In genomic region chr5:115284735-115285134, GRCm38 (mm10) we compare ENCODE assay signal across 10 mouse cellular contexts. TPM values are rescaled to one million over a fixed set of nuclear protein-coding genes. Genes with fewer than 3 reads are reported as not detected.
DNase-seq lines count a peak whose midpoint lies in the region; ATAC-seq and TF ChIP-seq lines count a peak whose summit lies in the region.
"Had no signal": no experiment of that assay in that cellular context is flagged by ENCODE, and none has a peak within 500 bp of the region (broad histone marks: within the 10 kb centered on the region; RNA-seq: fewer than 3 reads in every experiment).

No protein-coding gene starts in this region.

- 75% methylated on average over 3 of the region's 3 CpGs for WGBS in kidney, adult 2 months
- 91% methylated on average over 3 of the region's 3 CpGs for WGBS in kidney, embryonic 15.5 days
- whole genome bisulfite sequencing in bone marrow, adult 2 months: 79% methylated on average over 3 of the region's 3 CpGs

- no peaks in the 10 kb centered on the region; the same call in none of the 2 replicates for H3K36me3 ChIP-seq in kidney, adult 2 months (ENCODE audit: control insufficient read depth, insufficient read depth, low read length)
- peaks cover 58% of the 10 kb centered on the region for H3K36me3 ChIP-seq in kidney, embryonic 15.5 days

- TF ChIP-seq POLR2A in kidney, adult 2 months (IDR thresholded peaks at IDR 0.05; ENCODE audit: low read depth, low read length): no peak
- no peak for TF ChIP-seq POLR2A in bone marrow, adult 2 months (IDR thresholded peaks at IDR 0.05; ENCODE audit: borderline replicate concordance, control insufficient read depth, low read depth, low read length)

- H3K4me1 ChIP-seq in kidney, adult 2 months (ENCODE audit: control insufficient read depth, insufficient read depth, low read length): peaks cover 3% of the 10 kb centered on the region; the same call in 1 of the 2 replicates
- H3K4me1 ChIP-seq in kidney, embryonic 15.5 days: peaks cover 9% of the 10 kb centered on the region
- peaks cover 6% of the 10 kb centered on the region; the same call in 1 of the 2 replicates for H3K4me1 ChIP-seq in bone marrow, adult 2 months (ENCODE audit: control insufficient read depth, insufficient read depth, low read length)

- peak; percentile 55 for TF ChIP-seq CTCF in kidney, adult 2 months (conservative IDR thresholded peaks at IDR 0.05; ENCODE audit: insufficient read depth, insufficient read length, low read depth, low read length)
- TF ChIP-seq CTCF in bone marrow, adult 2 months (IDR thresholded peaks at IDR 0.05; ENCODE audit: control insufficient read depth, insufficient read depth, low read length): peak; percentile 40; the same call in 1 of the 2 replicates

- ATAC-seq in kidney, embryonic 15.5 days (replicated peaks; ENCODE audit: low FRiP score): no peak
- ATAC-seq in megakaryocyte progenitor cell, adult 5-6 weeks (replicated peaks; ENCODE audit: poor library complexity): peak; percentile 63

- no peak overlapping the region for H3K4me2 ChIP-seq in kidney, embryonic 15.5 days
- H3K4me2 ChIP-seq: embryonic facial prominence, embryonic 12.5 days; limb, embryonic 13.5 days had no signal

- no peak overlapping the region for H3K27ac ChIP-seq in kidney, adult 2 months (ENCODE audit: insufficient read depth, low read depth, low read length)
- H3K27ac ChIP-seq in kidney, embryonic 15.5 days: no peak overlapping the region
- H3K27ac ChIP-seq in bone marrow, adult 2 months (ENCODE audit: control insufficient read depth, insufficient read depth, low read depth, low read length, poor library complexity): no peak overlapping the region
- H3K27ac ChIP-seq: embryonic facial prominence, embryonic 12.5 days; limb, embryonic 13.5 days had no signal

- H3K9me3 ChIP-seq in kidney, embryonic 15.5 days (replicated peaks): no peaks in the 10 kb centered on the region
- H3K9me3 ChIP-seq: embryonic facial prominence, embryonic 12.5 days; limb, embryonic 13.5 days had no signal

- no peak overlapping the region for H3K4me3 ChIP-seq in kidney, adult 2 months (ENCODE audit: insufficient read depth, low read depth, low read length)
- no peak overlapping the region for H3K4me3 ChIP-seq in kidney, embryonic 15.5 days (replicated peaks)
- no peak overlapping the region for H3K4me3 ChIP-seq in bone marrow, adult 2 months (replicated peaks; ENCODE audit: control insufficient read depth, low read depth, low read length)
- H3K4me3 ChIP-seq: embryonic facial prominence, embryonic 12.5 days; limb, embryonic 13.5 days had no signal

- H3K9ac ChIP-seq in kidney, embryonic 15.5 days: no peak overlapping the region
- H3K9ac ChIP-seq: embryonic facial prominence, embryonic 12.5 days; limb, embryonic 13.5 days had no signal

- DNase-seq in kidney, adult 2 months: no peak
- peak; percentile 19 to 20 for DNase-seq in B cell, adult 2 months
- DNase-seq in urinary bladder, postnatal 25 days (ENCODE audit: low spot score): no peak
- DNase-seq in left cerebral cortex, adult 8-10 months (ENCODE audit: low spot score in 2 of 2): no peak
- DNase-seq in cerebellum, adult 18-20 months: no peak

- no peaks in the 10 kb centered on the region for H3K27me3 ChIP-seq in kidney, adult 2 months (replicated peaks; ENCODE audit: control insufficient read depth, insufficient read depth, low read length)
- H3K27me3 ChIP-seq in kidney, embryonic 15.5 days: no peaks in the 10 kb centered on the region
- H3K27me3 ChIP-seq: embryonic facial prominence, embryonic 12.5 days; limb, embryonic 13.5 days had no signal

RNA-seq across cellular contexts. Expression of gene Coq5, which starts 5.3 kb away (rescaled TPM):
- 19.5 and 25.1 TPM in 2 replicates for polyA plus RNA-seq in kidney, adult 2 months (2012; rRNA removed)
- polyA plus RNA-seq in kidney, embryonic 15.5 days (2015; fragmentation: Nextera tagmentation; extraction: Ambion mirVana): 51.0 and 51.2 TPM in 2 replicates
- polyA plus RNA-seq in bone marrow, adult 2 months (2011; ENCODE audit: insufficient read depth, insufficient read length, low replicate concordance, missing spikeins): 24.4 and 32.9 TPM in 2 replicates
- total RNA-seq in megakaryocyte progenitor cell, adult 5-6 weeks (2015): 17.0 and 20.4 TPM in 2 replicates
- 39.8 and 46.3 TPM in 2 replicates for total RNA-seq in megakaryocyte progenitor cell, adult 5-6 weeks (2017)
- 10 to 100 TPM; 40.4 to 43.6 (median 42.2) TPM for total RNA-seq in left cerebral cortex, adult 8-10 months (2022)

RNA-seq across cellular contexts. Expression of gene Rnf10, which starts 12.0 kb away (rescaled TPM):
- polyA plus RNA-seq in kidney, adult 2 months (2012; rRNA removed): 129 and 144 TPM in 2 replicates
- 134 and 142 TPM in 2 replicates for polyA plus RNA-seq in kidney, embryonic 15.5 days (2015; fragmentation: Nextera tagmentation; extraction: Ambion mirVana)
- 165 and 203 TPM in 2 replicates for polyA plus RNA-seq in bone marrow, adult 2 months (2011; ENCODE audit: insufficient read depth, insufficient read length, low replicate concordance, missing spikeins)
- 45.3 and 56.3 TPM in 2 replicates for total RNA-seq in megakaryocyte progenitor cell, adult 5-6 weeks (2015)
- 45.1 and 58.7 TPM in 2 replicates for total RNA-seq in megakaryocyte progenitor cell, adult 5-6 weeks (2017)
- total RNA-seq in left cerebral cortex, adult 8-10 months (2022): 100 to 1,000 TPM; 216 to 259 (median 243) TPM

RNA-seq across cellular contexts. Expression of gene Dynll1, which starts 16.1 kb away (rescaled TPM):
- polyA plus RNA-seq in kidney, adult 2 months (2012; rRNA removed): 108 and 129 TPM in 2 replicates
- polyA plus RNA-seq in kidney, embryonic 15.5 days (2015; fragmentation: Nextera tagmentation; extraction: Ambion mirVana): 1,617 and 1,807 TPM in 2 replicates
- polyA plus RNA-seq in bone marrow, adult 2 months (2011; ENCODE audit: insufficient read depth, insufficient read length, low replicate concordance, missing spikeins): 139 and 177 TPM in 2 replicates
- 690 and 788 TPM in 2 replicates for total RNA-seq in megakaryocyte progenitor cell, adult 5-6 weeks (2015)
- total RNA-seq in megakaryocyte progenitor cell, adult 5-6 weeks (2017): 334 and 365 TPM in 2 replicates
- total RNA-seq in left cerebral cortex, adult 8-10 months (2022): 100 to 1,000 TPM; 550 to 617 (median 573) TPM

RNA-seq across cellular contexts. Expression of gene Srsf9, which starts 42.2 kb away (rescaled TPM):
- 39.2 and 44.8 TPM in 2 replicates for polyA plus RNA-seq in kidney, adult 2 months (2012; rRNA removed)
- 301 and 315 TPM in 2 replicates for polyA plus RNA-seq in kidney, embryonic 15.5 days (2015; fragmentation: Nextera tagmentation; extraction: Ambion mirVana)
- polyA plus RNA-seq in bone marrow, adult 2 months (2011; ENCODE audit: insufficient read depth, insufficient read length, low replicate concordance, missing spikeins): 61.2 and 61.4 TPM in 2 replicates
- total RNA-seq in megakaryocyte progenitor cell, adult 5-6 weeks (2015): 76.3 and 79.7 TPM in 2 replicates
- 96.3 and 102 TPM in 2 replicates for total RNA-seq in megakaryocyte progenitor cell, adult 5-6 weeks (2017)
- total RNA-seq in left cerebral cortex, adult 8-10 months (2022): 10 to 100 TPM; 55.2 to 70.1 (median 64.6) TPM

RNA-seq across cellular contexts. Expression of gene Pop5, which starts 49.1 kb away (rescaled TPM):
- 132 and 160 TPM in 2 replicates for polyA plus RNA-seq in kidney, adult 2 months (2012; rRNA removed)
- polyA plus RNA-seq in kidney, embryonic 15.5 days (2015; fragmentation: Nextera tagmentation; extraction: Ambion mirVana): 114 and 123 TPM in 2 replicates
- 67.1 and 96.1 TPM in 2 replicates for polyA plus RNA-seq in bone marrow, adult 2 months (2011; ENCODE audit: insufficient read depth, insufficient read length, low replicate concordance, missing spikeins)
- total RNA-seq in megakaryocyte progenitor cell, adult 5-6 weeks (2015): 67.7 and 81.9 TPM in 2 replicates
- total RNA-seq in megakaryocyte progenitor cell, adult 5-6 weeks (2017): 76.4 and 82.8 TPM in 2 replicates
- total RNA-seq in left cerebral cortex, adult 8-10 months (2022): 10 to 100 TPM; 72.0 to 91.4 (median 77.3) TPM

Comparison
In these comparisons a context has a peak if more than half of its experiments do, and no peak if none do; other contexts are left out.
1. DNase-seq: peak in B cell, adult 2 months (2 of 2); none in kidney, adult 2 months (single experiment), urinary bladder, postnatal 25 days (single experiment), left cerebral cortex, adult 8-10 months (0 of 2) and cerebellum, adult 18-20 months (0 of 2).